Mouse (Mus musculus): Measurements from ENCODE around the gene Kctd6.

Gene Kctd6

GRCm38 (mm10) chr14:8214299-8215207, 613 bp downstream of the Kctd6 start:
- DNase-seq (ENCODE audit: low read depth, low spot score) = peak; percentile 84

GRCm38 (mm10) chr14:8215208-8215778, 1.4 kb downstream of the Kctd6 start:
- peak; percentile 63 for DNase-seq (ENCODE audit: low read depth, low spot score)

DNA sequence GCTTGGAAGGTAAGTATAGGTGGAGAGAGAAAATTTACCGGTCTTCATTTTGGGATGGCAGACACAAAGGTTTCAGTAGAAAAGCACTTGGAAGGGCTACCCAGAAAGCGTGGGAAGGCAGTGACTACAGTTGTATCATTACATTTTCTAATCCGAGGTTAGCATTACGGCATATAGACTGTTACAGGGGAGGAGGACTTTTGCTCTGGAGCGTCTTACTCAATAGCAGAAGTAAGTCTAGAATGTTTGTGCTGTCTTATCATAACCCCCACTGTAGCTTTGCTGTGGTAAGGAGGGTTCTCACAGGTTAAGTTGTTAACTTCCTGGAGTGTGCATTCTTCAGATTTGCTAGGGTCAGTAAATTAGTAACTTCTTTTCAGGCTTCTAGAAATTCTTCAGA, 2.2 kb downstream of the Kctd6 start:
- no peak for DNase-seq (ENCODE audit: low read depth, low spot score)

DNA sequence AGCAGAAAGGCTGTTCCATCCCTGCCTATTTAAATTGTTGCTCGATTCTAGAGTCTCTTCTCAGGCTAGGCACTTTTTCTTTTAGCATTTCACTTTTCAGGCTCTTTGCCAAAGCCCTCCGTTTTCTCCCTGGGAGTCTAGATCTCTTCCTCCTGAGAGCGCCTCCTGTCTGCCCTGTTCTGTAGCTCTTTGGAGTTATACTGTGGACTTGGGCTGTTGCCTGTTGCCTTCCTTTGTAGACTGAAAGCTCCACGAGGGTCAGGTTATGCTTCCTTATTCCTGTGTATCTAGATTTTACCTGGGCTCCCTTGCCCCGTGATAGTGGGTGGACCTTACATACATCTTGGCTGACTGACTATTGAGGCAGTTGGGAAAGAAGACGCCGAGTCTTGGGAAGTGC, 4.3 kb downstream of the Kctd6 start:
- DNase-seq (ENCODE audit: low read depth, low spot score) = no peak

DNA sequence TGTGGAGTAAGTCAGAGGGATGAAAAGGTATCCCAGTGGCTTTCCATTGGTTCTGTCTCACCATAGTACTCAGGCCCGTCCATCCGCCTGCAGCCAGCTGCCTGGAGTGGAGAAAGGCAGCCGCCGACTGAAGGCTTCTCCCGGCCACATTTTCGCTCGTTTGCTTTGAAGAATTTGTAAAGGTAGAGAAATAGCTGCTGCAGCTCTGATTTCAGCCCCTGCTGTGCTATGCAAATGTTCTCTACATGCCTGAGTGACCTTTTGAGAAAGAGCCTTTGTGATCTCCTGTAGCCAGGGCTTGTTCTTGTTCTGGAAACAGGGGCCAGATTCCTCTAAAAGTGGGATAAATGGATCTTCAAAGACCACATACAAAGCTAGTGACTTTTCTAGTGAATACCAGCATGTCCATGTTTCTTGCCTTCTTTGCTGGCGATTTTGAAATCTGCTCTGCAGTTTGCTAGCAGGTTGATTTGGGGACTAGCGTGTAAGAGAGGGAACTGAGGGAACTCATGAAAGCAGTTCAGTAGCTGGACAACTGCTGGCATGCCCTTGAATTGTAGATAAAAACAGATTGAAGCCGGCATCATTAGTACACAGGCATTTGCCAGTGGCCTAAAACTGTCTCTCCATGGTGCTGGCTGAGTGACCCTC, 4.9 kb downstream of the Kctd6 start:
- peak; percentile 89 for DNase-seq (ENCODE audit: low read depth, low spot score)

GRCm38 (mm10) chr14:8219876-8220275, 5.9 kb downstream of the Kctd6 start:
- DNase-seq (ENCODE audit: low read depth, low spot score) = no peak

DNA sequence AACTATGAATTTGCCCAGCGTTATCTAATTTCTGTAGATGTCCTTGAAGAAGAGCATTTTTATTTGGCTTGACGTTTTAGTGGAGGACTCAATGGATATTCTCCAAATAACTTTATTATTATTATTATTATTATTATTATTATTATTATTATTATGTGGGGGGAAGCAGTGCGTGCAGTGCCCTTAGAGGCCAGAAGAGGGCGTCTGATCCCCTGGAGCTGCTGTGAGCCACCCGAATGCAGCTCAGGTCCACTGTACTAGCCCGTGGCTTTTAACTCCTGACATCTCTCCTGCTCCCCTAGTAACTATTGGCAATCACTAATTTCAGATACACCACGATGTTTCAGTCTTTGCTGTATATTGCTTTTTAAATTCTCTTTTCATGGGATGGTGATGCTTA, 6.4 kb downstream of the Kctd6 start:
- DNase-seq (ENCODE audit: low read depth, low spot score) = no peak

GRCm38 (mm10) chr14:8220912-8221311, 7.0 kb downstream of the Kctd6 start:
- DNase-seq (ENCODE audit: low read depth, low spot score) = no peak

DNA sequence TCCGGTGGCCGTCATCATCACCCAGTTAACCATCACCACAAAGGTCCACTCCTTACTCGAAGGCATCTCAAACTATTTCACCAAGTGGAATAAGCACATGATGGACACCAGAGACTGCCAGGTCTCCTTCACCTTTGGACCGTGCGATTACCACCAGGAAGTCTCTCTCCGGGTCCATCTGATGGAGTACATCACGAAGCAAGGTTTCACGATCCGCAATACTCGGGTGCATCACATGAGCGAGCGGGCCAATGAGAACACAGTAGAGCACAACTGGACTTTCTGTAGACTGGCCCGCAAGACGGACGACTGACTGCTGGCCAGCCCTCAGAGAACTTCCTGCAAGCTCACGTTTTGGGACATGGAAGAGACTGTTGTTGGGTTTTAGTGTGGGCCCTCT, 8.6 kb downstream of the Kctd6 start:
- no peak for DNase-seq (ENCODE audit: low read depth, low spot score)

DNA sequence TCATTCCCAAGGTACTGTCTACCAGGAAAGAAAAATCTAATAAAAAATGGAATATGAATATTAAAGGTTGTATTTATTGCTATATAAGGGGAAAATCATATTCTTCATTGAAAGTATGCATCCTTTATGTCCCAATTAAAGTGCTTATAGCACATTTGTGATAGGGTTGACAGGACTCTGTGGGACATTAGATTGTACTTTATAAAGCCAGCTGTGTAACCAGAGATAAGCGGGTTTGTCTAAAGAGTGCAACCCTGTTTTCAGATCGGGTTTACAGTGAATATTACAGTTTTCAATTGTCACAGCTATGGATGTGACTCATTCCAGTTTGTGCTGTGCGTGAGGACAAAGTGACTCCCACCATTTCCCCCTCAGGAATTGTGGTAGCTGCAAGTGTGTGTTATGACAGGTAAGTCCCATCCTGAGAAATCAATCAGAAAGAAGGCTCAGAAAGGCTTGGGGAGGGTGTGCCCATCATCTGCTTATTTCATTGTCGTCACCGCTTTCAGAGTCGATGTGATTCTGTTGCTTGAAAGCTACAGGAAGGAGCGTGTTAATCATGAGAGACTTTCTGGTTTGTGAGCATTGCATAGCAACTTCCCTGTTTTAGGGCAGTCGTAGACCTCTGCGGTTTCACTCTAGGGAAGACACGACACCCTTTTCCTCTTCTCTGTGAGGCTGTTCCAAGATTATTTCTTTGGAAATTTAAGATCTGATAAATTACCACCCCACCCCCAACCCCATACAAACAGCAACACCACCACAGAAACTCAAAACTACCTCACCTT, 9.8 kb downstream of the Kctd6 start:
- no peak for DNase-seq (ENCODE audit: low read depth, low spot score)

- no peak for DNase-seq (ENCODE audit: low read depth, low spot score)
Measured at GRCm38 (mm10) chr14:8224805-8225204, 10.9 kb downstream of the Kctd6 start.

- DNase-seq (ENCODE audit: low read depth, low spot score) = no peak
Measured at GRCm38 (mm10) chr14:8229367-8230019, 15.6 kb downstream of the Kctd6 start.

GRCm38 (mm10) chr14:8232155-8232910, 18.4 kb downstream of the Kctd6 start:
- no peak for DNase-seq (ENCODE audit: low read depth, low spot score)

DNA sequence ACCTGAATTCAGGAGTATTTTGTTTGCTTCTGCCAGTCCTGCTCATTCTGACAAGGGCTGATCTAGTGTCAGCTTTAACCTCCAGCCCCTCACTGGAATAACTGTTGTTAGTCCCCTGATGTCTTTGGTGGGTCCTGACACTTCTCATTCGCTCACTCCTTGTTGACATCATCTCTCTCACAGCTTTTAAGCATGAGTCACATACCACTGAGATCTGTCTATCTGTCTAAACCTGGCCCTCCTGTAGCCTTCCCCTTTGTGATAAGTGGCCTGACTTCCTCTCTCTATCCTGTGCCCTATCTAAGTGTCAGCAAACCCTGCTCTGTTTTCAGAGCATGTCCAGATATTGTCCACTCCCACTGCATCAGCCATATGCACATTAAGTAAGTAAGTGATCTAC, 19.3 kb downstream of the Kctd6 start:
- no peak for DNase-seq (ENCODE audit: low read depth, low spot score)

DNA sequence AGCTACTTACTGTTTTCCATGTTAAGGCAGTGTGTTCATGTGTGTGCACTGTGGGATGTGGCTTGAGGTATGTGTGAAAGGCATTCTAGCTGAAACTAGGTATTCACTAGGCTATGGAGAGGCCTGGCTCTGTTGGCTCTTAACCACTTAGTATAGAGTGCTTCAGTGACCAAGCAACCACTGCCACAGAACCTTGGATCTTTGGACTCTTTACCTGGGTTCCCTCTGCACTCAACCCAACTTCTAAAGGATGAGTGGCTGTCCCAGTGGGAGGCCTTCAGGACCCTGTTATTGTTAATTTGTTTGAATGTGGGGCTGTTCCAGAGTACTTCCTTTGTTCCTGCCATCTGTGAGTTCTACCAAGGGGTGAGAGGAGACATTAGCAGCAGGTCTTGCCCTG, 27.9 kb downstream of the Kctd6 start:
- no peak for DNase-seq (ENCODE audit: low read depth, low spot score)

GRCm38 (mm10) chr14:8242388-8242920, 28.5 kb downstream of the Kctd6 start:
- DNase-seq (ENCODE audit: low read depth, low spot score) = peak; percentile 78

GRCm38 (mm10) chr14:8243136-8243888, 29.4 kb downstream of the Kctd6 start:
- peak; percentile 15 for DNase-seq (ENCODE audit: low read depth, low spot score)

DNA sequence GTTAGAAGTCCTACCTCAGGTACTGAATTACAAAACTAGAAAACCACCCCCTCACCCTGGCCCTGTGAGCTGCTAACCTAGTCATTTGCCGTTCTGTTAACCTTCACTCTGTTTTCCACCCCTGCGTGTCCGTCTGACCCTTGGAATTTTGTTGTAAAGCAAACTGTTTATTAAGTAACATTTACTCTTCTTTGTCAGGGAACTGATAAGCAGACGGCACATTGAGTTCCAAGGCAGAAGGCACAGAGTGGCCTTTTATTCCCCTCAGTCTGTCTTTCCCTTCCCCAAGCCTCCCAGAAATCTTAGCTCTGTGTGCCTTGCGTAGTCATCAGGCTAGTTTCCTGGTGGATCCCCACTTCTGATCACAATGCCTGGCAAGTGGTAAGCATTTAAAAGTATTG, 30.3 kb downstream of the Kctd6 start:
- no peak for DNase-seq (ENCODE audit: low read depth, low spot score)

DNA sequence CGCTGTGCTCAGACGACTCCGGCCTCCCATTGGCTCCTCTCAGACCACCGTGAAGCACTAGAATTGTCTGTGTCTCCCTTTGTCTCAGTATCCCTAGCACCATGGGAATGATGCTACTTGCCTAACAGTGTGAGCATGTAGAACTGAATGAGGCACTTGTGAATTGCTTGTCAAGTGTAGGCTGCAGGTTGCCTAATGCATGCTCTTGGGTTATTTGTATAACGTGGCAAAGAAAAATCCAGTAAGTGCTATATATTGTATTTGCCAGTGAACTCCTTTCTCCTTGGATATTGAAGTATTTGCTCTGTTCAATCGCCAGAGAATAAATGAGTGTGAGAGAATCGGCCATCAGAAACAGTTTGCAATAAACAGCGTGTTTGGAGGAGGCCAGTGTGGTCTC, 32.9 kb downstream of the Kctd6 start:
- DNase-seq (ENCODE audit: low read depth, low spot score) = no peak

DNA sequence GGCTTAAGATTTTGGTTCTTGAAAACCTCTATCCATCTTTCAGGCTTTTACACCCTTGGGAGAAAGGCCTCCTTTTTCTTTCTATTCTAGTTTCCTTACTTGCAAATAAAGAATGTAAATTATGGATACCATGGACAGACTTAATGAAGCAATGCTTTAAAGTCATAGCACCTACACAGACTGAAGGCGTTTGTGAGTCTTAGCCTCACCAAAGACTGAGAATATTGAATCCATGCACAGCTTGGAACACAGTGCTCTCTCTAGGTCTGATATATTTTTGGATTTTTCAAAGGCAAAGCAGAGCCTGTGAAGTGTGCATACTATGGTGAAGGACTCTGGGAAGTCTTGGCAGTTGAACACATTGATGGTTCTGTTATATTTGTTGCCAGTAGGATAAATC, 35.3 kb downstream of the Kctd6 start:
- DNase-seq (ENCODE audit: low read depth, low spot score) = peak; percentile 31

Data from brain, adult 2 months (tissue).